Mouse (Mus musculus) adrenal gland, adult 18-20 months (tissue): ENCODE measurements around the gene Ino80e. TPM values are rescaled to one million over a fixed set of nuclear protein-coding genes. Genes with fewer than 3 reads are reported as not detected.
"Not testable (repeated sequence)": the region's sequence is repeated elsewhere in the genome, so short reads cannot be mapped to it uniquely, and the experiment has no call there.

Experiments
- DNase-seq, 2 experiments: peaks; one replicate each; pipeline ENCODE4 v3.0.0; 2021 to 2022; ENCODE audit warnings: low spot score in 2 of 2
- long read RNA-seq, 2 experiments: library from polyadenylated mRNA; stranded (forward); transcript quantifications; one replicate each; pipeline ENCODE4 v2.0.0; 2021
- total RNA-seq, 2 experiments: library from RNA; stranded (reverse); gene quantifications; 1 replicate in 1 of 2; 2 replicates in 1 of 2; pipeline ENCODE4 v1.2.3; 2021

The Ino80e gene
- total RNA-seq = 10 to 100 TPM; 38.4 to 42.5 TPM
- long read RNA-seq, experiment 1, transcript Ino80e-203 (7 exons, 1,973 nt) = major isoform, 19 of 24 reads
- long read RNA-seq, experiment 1, partial matches to known transcripts = 0 of 24 reads
- long read RNA-seq, experiment 1, other reads (novel, unspliced or antisense) = 4 of 24 reads
- long read RNA-seq, experiment 2, transcript Ino80e-203 (7 exons, 1,973 nt) = major isoform, 11 of 29 reads
- long read RNA-seq, experiment 2, partial matches to known transcripts = 1 of 29 reads
- long read RNA-seq, experiment 2, other reads (novel, unspliced or antisense) = 14 of 29 reads

DNA sequence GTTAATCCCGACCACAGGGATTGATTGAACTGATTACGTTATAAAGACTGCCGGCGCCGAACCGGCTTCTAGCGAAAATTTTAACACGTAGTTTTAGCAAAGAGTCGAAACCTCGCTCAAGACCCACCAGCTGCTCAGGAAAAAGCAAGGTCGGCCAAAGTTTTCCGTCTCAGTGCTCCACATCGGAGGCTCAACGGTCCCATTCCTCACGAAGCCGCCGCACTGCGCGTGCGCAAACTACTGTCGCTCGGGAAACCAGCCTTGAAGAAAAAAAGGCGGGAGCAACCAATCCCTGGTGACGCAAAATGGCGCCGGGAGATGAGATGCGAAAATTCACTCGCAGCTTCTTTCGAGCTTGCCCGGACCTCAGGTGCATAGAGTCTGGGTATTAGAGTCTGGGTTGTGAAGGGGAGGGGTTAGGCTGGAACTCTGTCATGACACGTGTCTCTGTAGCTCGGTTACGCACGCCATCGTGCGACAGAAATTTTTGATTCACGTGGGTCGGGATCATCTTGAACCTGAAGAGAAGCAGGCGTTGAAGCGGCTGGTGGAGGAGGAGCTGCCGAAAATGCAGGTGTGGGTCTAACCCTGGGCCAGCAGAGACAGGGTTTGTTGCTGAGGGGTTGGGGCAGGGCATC lies at the start of gene Ino80e:
Gene Ino80e (minus strand): TSS at position 231 of the 638 bp plus-strand sequence.
- peak; percentile 90 to 92 for DNase-seq

DNA sequence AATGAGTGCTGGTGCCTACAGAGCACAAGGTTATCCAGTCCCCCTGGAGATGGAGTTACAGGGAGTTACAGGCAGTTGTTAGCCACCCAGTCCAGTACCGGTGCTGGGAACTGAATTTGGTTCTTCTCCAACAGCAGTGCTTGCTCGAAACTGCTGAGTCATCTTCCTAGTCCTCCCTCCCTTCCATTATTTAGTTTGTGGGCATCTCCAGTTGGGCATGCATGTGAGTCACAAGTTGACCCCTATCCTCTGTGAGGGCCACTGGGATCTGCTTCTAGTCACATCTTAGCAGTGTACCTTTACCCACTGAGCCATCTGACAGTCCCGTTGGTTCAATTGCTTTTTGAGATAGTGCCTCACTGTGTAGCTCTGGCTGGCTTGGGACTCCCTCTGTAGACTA lies 43.4 kb upstream of the Ino80e start:
- no peak for DNase-seq

DNA sequence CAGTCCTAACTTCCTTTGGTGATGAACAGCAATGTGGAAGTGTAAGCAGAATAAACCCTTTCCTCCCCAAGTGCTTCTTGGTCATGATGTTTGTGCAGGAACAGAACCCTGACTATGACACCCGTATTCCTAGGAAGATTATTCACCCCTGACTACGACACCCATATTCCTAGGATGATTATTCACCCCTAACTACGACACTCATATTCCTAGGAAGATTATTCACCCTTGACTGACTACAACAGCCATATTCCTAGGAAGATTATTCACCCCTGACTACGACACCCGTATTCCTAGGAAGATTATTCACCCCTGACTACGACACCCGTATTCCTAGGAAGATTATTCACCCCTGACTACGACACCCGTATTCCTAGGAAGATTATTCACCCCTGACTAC lies 37.6 kb upstream of the Ino80e start:
- not testable (repeated sequence) for DNase-seq

DNA sequence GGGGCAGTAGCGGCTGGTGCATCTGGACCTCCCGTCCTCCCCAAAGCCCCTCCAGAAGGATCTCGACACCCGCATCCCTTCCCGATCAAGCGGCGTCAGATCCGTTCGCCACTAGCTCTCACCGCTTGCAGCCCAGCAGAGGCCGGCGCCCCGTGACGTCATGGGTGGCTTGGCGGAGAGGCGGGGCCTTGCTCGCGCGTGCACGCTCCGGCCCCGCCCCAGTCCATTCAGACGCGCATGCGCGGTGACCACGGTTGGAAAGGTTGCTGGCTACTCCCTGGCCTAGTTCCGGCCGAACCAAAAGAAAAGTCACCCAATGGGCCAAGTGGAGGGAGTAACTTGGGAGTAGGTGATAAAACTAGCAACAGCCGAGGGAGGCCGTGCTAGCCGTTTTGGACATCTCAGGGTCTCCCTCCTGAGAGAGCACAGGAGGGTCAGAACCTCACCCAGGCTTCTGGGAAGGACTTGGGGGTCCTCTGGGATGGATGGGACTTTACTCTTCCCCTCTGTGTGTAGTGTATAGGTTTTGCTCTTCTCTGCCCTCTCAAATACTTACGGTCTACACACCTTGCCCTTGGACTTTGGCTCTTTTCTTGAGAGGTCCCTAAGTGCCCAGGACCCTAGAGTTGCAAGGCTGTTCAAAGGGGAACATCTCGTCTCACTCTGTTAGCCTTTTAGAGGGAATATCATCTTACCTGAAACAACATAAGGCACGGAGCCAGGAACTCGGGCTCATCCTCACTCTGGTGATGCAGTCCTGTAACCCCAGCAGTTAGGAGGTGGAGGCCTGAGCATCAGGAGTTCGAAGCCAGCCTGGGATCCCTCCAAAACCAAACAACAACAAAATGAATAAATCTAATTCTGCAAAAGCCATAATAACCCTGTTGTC lies 36.2 kb upstream of the Ino80e start:
- DNase-seq = peak; percentile 99

DNA sequence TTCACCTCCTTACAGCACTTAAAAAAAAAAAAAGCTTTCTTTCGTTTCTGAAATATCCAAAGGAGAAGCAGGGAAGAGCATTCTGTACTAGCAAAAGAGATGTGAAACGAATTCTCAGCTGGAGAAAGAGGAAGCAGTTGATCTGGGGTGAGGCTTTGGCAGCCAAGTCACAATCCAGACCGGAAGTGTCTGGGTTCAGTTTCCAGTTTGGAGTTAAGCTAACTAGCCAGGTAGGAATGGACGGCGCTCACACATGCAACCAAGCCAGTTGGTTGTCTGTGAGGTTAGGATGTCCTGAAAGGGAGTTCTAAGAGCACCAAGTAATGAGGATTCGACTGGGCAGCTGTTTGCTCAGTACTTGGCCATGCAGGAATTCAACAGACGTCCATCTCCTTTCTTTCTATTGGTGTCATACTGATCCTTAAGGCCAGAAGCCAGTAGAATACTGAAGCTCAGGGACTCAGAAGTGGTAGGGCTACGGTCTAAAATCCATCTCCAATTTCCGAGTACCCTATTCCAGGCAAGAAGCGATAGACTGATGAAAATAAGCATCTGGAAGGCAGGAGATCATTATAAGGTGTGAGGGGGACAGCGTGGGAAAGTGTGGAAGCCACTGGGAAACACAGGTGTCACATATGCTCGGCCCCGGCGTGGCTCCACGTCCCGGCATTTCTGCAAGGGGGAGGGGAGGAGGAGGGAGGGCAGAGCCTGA lies 35.4 kb upstream of the Ino80e start:
- DNase-seq = no peak

DNA sequence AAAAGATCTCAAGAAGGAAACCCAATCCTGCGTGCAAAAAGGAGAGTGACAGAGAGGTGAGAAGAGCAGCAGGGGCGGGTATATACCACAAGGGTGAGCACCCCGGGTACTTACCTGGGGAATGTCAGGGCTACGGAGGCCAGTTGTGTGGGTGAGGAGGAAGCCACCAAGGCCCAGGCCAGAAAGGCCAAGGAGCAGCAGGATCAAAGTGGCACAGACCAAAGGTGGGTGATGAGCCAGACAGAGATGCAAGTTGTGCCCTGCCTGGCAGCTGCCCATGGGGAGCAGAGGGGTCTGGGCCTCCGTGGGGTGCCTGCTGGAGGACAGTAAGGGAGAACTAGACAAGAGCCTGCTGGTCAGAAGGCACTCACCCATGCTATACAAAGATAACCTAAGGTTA lies 34.7 kb upstream of the Ino80e start:
- DNase-seq = no peak

DNA sequence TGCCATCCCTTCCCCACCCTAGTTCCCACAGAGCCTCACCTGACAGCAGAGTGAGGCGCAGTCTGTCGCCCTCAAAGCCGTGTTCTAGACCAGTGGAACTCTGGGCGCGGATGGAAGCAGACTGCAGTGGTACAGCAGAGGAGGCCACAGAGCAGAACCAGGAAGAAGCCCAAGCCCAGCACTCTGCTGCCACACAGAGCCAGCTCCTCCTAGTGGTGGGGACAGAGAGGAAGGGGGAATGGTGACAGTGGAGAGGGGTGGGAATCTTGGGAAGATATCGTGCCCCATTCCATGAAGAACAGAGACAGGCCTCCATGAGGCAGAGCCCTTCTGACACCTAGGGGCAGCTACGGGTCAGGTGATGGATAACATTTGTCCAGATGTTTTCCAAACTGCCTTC lies 26.7 kb upstream of the Ino80e start:
- DNase-seq = no peak

DNA sequence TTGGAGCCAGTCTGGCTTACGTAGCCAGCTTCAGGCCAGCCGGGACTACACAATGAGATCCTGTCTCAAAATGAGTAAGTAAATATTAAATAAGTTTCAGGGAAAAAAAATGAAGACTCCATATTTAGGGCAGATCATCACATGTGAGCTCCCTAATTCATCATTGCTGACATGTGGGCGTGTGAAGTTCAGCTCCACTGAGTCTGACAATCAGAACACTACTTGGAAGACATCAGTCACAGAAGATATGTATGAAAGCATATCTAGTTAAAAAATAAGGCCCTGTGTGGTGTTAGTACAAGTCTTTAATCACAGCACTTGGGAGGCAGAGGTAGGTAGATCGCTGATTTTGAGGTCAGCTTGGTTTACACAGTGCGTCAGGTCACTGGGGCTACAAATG lies 25.1 kb upstream of the Ino80e start:
- no peak for DNase-seq

DNA sequence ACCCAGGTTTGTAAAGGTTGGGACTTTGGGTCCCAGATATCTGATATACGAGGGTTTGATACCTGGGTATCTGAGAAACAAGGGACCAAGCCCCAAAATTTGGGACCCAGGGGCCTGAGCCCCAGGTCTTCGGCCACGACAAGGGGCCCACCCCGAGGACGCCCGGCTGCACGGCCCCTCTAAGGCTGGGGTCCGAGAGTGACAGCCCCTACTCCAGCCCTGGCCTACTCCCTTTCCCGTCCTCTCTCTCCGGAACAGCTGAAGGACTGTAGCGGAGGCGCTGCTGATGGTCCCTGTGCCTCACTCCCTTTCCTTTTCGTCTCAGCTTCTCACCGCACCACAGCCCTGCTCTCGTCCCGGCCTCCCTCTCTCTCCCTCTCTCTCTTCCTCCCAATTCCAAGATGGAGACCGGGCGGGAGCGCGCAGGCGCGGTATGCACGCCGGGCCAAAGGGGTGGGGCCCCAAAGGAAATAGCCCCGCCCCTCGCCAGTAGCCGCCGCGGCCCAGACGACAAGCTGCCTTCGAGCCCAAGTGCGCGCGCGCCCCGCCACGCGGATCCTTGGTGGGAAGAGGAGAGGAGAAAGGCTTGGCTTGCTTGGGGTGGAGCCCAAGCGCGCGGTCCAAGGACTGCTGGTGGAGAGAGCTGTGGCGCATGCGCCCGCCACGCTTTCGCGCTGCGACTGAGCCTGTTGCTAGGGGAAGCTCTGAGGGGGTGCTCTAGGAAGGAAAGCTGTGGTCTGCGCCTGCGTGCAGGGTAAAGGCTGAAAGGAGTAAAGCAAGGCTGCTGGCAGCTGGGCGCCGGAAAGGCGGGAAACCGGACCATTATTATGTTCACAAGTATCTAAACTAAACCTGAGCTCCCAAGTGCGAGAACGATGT lies 22.3 kb upstream of the Ino80e start, which contains the start of gene Taok2:
Gene Taok2 (minus strand): TSS at position 418 of the 879 bp plus-strand sequence.
- DNase-seq = peak; percentile 97 to 98

DNA sequence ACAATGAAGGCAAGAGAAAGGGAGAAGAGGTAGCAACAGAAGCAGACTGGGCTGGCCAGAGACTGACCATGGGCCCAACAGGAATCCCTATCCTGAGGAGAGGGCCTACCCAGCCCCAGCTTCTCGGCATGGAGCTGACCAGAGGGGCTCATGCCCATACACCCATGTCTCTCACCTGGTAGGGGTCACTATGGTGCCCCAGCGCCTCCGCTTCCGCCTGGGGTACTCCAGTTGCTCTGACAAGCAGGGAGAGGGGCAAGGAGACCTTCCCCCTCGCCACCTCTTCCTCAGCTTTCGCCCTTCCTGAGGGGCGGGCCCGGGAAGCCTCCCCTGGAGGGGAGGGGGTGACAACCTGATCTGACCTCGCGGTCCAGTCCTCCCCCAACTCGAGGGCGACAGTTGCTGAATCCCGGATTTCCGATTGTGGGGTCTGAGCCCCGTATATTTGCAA lies 21.6 kb upstream of the Ino80e start:
- no peak for DNase-seq

DNA sequence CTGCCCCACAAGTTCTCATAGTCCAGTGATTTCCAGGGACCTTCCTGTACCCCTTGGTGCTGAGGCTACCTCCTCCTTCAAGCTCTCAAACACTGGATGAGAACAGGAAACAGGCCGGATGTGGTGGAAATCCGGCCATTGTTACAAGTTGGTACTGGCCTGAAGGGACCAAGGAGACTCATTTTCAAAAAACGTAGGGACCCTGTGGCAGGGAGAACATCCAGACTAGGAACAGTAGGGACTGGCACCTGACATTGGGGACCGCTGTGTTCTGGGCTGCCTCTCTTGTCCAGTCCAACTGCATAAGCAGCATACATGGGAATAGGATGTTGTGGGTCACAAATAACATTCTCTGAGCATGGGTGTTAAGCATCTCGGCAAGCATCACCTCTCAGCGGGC lies 18.9 kb upstream of the Ino80e start:
- no peak for DNase-seq

DNA sequence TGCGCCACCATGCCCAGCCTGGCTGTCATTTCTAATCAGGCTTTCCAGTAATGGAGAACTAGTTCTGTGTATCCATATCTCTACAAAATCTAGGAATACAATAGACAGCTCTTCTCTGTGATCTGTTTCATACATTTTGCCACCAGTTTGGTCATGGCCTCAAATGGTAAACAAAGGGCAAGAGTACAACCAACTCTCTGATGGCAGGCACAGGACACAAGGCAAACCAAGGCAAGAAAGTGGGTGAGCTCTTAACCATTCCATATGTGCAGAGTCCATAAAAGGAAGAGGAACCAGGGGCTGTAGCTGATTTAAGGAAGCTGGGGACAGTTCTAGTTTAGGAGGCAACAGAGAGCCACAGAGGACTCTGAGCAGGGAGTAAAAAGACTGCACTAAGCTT lies 15.1 kb upstream of the Ino80e start:
- DNase-seq = no peak

DNA sequence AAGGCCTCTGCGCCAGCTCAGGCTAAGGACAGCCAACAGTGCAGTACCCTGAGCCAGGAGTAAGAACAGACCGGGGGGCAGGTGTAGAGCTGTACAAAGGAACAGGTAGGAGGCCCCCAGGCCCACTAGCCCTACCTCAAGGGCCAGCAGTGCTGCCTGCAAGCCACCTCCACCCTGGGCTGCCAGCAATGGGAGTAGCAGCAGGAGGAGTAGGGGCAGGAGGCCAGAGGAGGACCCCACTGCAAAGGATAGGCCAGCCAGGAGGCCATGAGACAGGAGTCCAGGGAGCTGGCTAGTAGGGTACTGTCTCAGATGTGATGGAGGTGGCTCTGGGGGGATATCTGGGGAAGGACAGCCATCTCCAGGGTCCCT lies 8.3 kb upstream of the Ino80e start:
- no peak for DNase-seq

DNA sequence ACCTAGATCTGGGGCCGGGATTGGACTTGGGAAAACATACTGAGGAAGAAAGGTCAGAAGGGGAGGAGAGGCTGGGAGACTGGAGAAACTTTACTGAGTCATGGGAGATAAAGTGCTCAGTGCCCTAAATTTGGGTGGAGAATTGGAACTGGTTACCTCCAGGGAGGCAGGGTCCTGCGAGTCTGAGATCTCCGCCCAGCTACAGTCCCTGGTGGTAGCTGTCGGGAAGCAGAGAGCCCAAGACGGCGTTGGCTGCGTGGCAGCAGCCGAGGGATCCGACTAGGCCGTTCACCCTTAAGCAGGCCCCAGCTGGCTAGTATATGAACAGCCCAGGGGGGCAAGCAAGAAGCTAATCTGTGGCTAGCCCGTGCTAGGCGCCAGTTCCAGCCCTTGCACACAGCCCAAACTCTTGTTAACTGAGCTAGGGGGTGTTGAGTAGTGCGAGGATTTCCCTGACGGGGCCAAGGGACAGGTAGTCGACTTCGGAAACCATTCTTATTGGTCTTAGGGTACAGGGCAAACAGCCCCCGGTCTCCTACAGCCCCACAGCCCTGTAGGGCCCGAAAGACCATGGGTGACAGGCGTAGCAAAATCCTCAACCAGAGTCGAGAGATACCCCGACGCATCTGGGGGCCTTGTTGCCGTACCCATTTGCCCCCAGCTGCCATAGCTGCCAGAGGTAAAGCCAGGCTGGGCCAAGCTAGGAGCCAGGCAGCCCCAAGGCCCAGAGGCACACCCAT lies 7.8 kb upstream of the Ino80e start:
- no peak for DNase-seq

DNA sequence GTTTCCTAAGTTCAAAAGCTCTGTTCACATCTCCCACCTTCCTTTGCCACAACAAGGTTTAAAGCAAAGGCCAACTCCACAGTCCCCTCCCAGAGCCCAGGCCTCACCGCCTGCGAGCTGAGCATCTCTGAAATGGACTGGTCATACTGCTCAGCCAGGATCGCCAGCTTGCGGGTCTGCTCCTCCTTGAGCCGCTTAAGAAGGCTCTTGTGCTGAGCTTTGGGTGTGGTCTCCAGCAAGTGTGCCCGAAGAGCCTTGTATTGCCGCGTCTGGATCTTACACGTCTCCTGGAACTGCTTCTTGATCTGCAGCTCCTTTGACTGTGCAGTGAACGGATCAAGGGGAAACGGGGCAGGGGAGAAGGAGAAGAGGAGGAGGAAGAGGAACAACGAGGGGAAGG lies 5.8 kb upstream of the Ino80e start:
- DNase-seq = no peak

DNA sequence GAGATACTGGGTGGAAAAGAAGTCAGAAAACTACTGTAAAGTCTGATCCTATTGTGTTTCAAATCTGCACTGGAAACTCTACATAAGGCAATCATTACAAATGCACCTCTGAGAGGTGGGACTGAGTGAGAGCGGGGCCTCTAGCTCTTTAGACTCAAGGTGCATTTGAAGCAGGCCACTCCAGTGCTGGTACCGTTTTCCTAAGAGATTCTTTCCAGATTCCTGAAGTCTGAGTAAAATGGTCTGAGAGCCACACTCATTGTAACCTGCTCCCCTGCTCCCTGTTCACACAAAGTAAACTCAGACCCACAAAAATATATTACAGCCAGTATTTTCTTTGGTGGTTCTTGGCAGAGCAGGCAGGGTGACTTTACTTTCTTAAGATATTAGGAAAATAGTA lies 5.4 kb upstream of the Ino80e start:
- DNase-seq = no peak

DNA sequence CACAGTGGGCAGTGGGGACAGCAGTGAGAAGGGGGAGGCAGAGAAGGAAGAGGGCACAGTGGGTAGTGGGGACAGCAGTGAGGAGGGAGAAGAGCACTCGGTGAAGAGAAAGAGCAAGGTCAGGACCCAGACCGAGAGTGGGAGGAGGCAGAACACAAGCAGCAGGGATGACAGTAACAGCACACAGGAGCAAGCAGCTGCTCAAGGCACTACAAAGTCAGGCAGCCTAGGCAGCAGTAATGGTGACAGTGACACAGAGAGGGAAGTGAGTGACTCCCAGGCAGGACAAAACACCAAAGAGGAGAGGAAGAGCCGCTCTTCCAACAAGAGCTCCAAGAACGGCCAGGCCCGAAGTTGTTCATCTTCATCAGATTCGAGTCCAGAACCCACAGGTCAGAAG lies 1.6 kb upstream of the Ino80e start:
- no peak for DNase-seq

DNA sequence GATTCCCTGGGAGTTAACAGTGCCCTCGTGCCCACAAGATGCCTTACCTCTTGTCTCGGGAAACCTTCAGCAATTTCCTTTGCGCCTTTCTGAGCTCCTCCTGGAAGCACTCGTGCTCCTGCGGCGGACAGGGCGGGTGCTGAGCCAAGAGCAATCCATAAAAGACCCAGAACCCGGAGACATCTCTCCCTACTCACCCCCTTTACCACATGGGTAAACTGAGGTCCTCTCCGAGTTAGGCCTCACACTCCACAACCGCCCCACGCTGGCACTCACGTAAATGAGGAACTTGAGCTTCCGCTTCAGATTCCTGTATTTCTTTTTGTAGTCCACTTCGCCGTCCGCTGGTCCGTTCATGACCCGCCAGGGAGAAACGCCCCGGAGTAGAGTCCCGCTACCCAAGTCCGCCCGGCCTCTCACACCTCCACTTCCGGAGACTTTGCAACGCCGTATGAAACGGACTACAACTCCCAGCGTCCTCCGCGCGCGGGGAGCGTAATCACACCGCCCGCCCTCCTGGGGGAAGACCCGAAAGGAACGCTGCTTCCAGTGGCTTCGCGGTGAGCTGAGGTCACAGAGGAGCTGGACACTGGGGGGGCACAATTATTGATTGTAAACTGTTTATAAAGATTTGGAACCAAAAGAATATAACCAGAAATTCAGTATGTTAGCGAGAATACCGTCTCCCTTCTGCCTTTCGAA lies 597 bp downstream of the Ino80e start, which contains the start of gene Hirip3:
Gene Hirip3 (plus strand): TSS at position 544 of the 702 bp plus-strand sequence.
- DNase-seq = peak; percentile 92 to 93

DNA sequence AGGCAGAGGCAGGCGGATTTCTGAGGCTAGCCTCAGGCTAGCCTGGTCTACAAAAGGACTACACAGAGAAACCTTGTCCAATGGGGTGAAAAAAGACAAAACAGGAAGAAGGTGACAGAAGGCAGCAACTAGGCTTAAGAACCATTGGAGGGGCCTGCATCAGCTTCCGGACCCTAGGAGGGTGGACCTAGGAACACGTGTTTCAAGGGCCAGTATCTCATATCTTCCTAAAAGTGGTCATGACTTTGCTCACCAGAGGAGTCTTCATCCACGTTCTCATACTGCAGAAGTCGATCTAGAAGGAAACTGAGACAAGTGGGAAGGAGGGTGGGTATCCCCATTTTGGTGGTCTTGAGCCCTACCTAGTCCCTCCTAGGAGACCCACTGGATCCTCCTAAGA lies 1.2 kb downstream of the Ino80e start:
- no peak for DNase-seq
